Mouse (Mus musculus) mature B cell (primary cell): ENCODE data around the gene Olfr697.
"Not testable (repeated sequence)": the region's sequence is repeated elsewhere in the genome, so short reads cannot be mapped to it uniquely, and the experiment has no call there.

Source experiments
- in situ Hi-C: fragments of 300-500 bp; cut with MboI; formaldehyde crosslinking; loops from 2 replicates; pipeline ENCODE4 v1.14.3; 2019

Gene Olfr697

DNA sequence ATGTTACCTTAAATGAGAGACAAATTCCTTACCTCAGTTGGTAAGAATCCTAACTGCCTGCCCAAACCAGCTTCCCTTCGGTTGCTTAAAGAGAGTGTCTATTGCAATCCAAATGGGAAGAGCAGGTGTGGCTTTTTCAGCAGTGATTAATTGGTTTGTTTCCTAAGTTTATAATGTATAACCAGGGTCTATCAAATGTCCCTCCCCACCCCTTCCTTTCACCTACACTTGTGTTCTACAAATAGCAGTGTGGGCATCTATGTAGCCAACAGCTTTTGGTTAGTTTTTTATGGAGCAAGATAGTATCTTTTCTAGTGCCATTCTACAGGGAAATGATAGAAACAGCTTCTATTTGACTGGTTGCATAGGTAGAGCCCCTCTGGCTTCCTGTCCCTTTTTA, at the start of gene Olfr697:
TSS of gene Olfr697 (minus strand) at position 101 of the 400 bp plus-strand sequence.
- in situ Hi-C loops: no loop called here

DNA sequence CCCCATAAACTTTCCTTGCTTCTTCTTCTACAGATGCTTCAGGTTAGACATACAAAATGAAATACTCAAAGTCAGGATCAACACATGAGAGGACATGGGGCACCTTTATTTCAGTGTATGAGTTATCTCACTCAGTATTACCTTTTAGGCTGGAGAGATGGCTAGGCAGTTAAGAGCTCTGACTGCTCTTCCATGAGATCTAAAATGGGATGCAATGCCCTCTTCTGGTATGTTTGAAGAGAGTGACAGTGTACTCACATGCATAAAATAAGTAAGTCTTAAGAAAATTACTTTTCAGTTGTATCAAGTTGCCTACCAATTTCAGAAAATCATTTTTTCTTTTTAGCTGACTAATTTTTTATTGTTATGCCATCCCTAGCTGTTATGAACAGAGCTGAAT, 46.1 kb upstream of the Olfr697 start:
- in situ Hi-C loops: no loop called here

- in situ Hi-C loops: not testable (repeated sequence)
These were observed 18.8 kb upstream of the Olfr697 start for GRCm38 (mm10) chr7:106761008-106761407.

GRCm38 (mm10) chr7:106758800-106759199, 16.6 kb upstream of the Olfr697 start:
- in situ Hi-C loops: no loop called here

- in situ Hi-C loops: no loop called here
These were observed 13.1 kb upstream of the Olfr697 start, which contains the start of gene Olfr698 for GRCm38 (mm10) chr7:106755297-106755696. Gene Olfr698 (minus strand): TSS chr7:106755397.

GRCm38 (mm10) chr7:106745811-106746210, 3.6 kb upstream of the Olfr697 start:
- in situ Hi-C loops: no loop called here

GRCm38 (mm10) chr7:106737028-106737427, 5.2 kb downstream of the Olfr697 start:
- in situ Hi-C loops: no loop called here

GRCm38 (mm10) chr7:106733717-106734116, 8.5 kb downstream of the Olfr697 start:
- in situ Hi-C loops: no loop called here

DNA sequence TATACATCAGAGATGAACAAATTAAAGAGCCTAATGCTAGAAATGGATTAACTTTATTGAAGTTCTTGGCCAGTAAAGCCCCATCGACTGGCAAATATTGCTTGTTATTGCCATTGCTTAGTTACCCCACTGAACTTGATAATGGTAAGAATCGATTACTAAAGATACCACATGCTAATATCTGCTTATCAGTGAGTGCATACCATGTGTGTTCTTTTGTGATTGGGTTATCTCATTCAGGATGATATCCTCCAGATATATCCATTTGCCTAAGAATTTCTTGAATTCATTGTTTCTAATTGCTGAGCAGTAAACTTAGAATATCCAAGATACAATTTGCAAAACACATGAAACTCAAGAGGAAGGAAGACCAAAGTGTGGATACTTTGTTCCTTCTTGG, 16.6 kb downstream of the Olfr697 start:
- in situ Hi-C loops: not testable (repeated sequence)

DNA sequence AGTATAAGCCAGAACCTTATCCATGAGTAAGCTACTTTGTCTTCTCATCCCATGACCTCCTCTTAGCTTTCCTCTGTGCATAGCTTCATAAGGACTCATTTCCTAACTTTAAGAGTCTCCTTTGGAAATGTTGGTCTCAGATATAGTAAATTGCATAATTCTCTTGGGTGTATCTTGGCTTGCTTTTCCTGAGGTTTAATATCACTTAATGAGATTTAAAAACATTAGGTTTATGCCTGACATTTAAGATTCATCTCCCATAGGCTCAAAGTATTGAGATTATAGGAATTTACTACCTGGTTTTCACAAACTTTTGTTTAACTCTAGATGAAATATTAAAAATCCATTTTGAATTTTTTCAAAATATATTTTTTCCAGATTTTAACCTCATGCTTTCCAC, 25.9 kb downstream of the Olfr697 start, which contains the start of gene Olfr695:
TSS of gene Olfr695 (minus strand) at position 101 of the 400 bp plus-strand sequence.
- in situ Hi-C loops: no loop called here

DNA sequence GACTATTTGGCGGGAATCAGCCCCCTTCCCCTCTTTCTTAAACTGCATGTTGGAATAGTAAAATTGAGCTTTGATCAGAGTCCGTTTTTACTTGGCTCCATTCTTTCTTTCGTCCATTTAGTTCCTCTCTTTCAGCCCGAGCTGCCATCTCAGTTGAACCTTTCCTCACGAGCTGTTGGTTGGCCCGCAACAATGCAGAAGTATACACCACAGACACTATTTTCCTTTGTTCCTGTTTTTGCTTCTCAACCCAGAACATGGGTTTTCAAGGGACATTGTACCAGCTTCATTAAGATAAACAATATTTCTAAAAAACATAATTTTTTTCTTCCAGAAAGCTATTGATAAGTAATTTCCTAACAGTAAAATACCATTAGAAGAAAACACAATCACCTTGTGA, 30.8 kb downstream of the Olfr697 start:
- in situ Hi-C loops: no loop called here

- in situ Hi-C loops: not testable (repeated sequence)
These were observed 34.5 kb downstream of the Olfr697 start for GRCm38 (mm10) chr7:106707705-106708104.

- in situ Hi-C loops: no loop called here
These were observed 45.4 kb downstream of the Olfr697 start for GRCm38 (mm10) chr7:106696891-106697290.

DNA sequence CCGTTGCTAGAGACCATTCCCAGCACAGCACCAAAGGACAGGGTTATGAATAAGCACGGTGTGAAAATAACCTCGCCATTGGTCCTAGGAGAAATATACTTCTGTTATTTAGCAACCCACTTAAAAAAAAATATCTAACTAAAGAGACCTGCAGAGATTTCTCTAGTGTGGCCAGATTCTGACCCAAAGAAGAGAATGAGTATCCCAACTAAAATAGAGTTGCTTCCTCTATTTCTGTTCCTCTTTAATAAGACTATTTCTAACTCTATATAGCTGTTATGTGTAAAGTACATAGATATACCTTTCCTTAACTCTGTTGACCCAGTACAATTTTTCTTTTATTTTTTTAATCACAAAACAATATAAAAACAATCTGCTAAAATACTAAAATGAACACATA, 49.3 kb downstream of the Olfr697 start:
- in situ Hi-C loops: no loop called here

- in situ Hi-C loops: no loop called here
These were observed 50.5 kb downstream of the Olfr697 start, which contains the start of gene Olfr694 for GRCm38 (mm10) chr7:106691714-106692113. Gene Olfr694 (minus strand): TSS chr7:106691814.
